In genomic region chr1:51915576-51916156, GRCm38 (mm10) we compare ENCODE assay signal across 8 mouse cellular contexts. TPM values are rescaled to one million over a fixed set of nuclear protein-coding genes. Genes with fewer than 3 reads are reported as not detected.
DNase-seq lines count a peak whose midpoint lies in the region; ATAC-seq and TF ChIP-seq lines count a peak whose summit lies in the region.

Gene Myo1b, minus strand, starts transcription at chr1:51916071.

- peak; percentile 38 for TF ChIP-seq CTCF in left cerebral cortex, adult 2 months (IDR thresholded peaks at IDR 0.05)
- TF ChIP-seq CTCF in thymus, adult 2 months (IDR thresholded peaks at IDR 0.05; ENCODE audit: borderline replicate concordance, control insufficient read depth, extremely low read depth, insufficient read depth, low read length, poor library complexity), result no peak

- no peak for TF ChIP-seq POLR2A in thymus, adult 2 months (IDR thresholded peaks at IDR 0.05; ENCODE audit: control insufficient read depth, extremely low read depth, insufficient read depth, low read length, poor library complexity)

- peak within 1 kb of the TSS; percentile 80 for H3K27ac ChIP-seq in left cerebral cortex, adult 2 months
- H3K27ac ChIP-seq in embryonic facial prominence, embryonic 11.5 days (replicated peaks; ENCODE audit: low read depth, low read length), result peak within 1 kb of the TSS; percentile 97
- peak within 1 kb of the TSS; percentile 79 for H3K27ac ChIP-seq in heart, embryonic 11.5 days (ENCODE audit: low read depth, low read length)
- peak within 1 kb of the TSS; percentile 94 for H3K27ac ChIP-seq in kidney, embryonic 14.5 days (ENCODE audit: low read depth, low read length)
- peak within 1 kb of the TSS; percentile 33; the same call in 1 of the 2 replicates for H3K27ac ChIP-seq in liver, embryonic 15.5 days (replicated peaks)
- H3K27ac ChIP-seq in neural tube, embryonic 12.5 days, result peak within 1 kb of the TSS; percentile 89
- no peak within 1 kb of the TSS for H3K27ac ChIP-seq in thymus, adult 2 months (ENCODE audit: control insufficient read depth, insufficient read depth, low read length)

- under 1% methylated on average over 76 of the region's 79 CpGs for WGBS in embryonic facial prominence, embryonic 11.5 days
- WGBS in heart, embryonic 11.5 days (ENCODE audit: insufficient replicate concordance), result 0% methylated on average over 59 of the region's 79 CpGs
- WGBS in kidney, embryonic 14.5 days, result under 1% methylated on average over 75 of the region's 79 CpGs
- under 1% methylated on average over 79 of the region's 79 CpGs for WGBS in liver, embryonic 15.5 days (ENCODE audit: insufficient replicate concordance)
- WGBS in neural tube, embryonic 12.5 days, result under 1% methylated on average over 74 of the region's 79 CpGs
- 1% methylated on average over 72 of the region's 79 CpGs for WGBS in thymus, adult 2 months

- ATAC-seq in embryonic facial prominence, embryonic 11.5 days (replicated peaks; ENCODE audit: insufficient number of reproducible peaks, low FRiP score, low TSS enrichment, low read depth), result peak; percentile 82
- peak; percentile 72 for ATAC-seq in heart, embryonic 11.5 days (replicated peaks; ENCODE audit: insufficient number of reproducible peaks, low FRiP score, low TSS enrichment)
- peak; percentile 89 for ATAC-seq in kidney, embryonic 14.5 days (ENCODE audit: low FRiP score, low TSS enrichment)
- ATAC-seq in liver, embryonic 15.5 days (ENCODE audit: insufficient read depth), result peak; percentile 75
- ATAC-seq in neural tube, embryonic 12.5 days (ENCODE audit: low FRiP score, low read depth), result peak; percentile 82

- intact Hi-C loops in left cerebral cortex, adult 2 months (cut with DNase I), result no loop called here

- peak within 1 kb of the TSS; percentile 99 for H3K9ac ChIP-seq in embryonic facial prominence, embryonic 11.5 days (replicated peaks; ENCODE audit: low read length)
- H3K9ac ChIP-seq in heart, embryonic 11.5 days (ENCODE audit: low read depth, low read length), result peak within 1 kb of the TSS; percentile 86
- peak within 1 kb of the TSS; percentile 95 for H3K9ac ChIP-seq in kidney, embryonic 14.5 days (ENCODE audit: low read depth, low read length)
- H3K9ac ChIP-seq in liver, embryonic 15.5 days, result peak within 1 kb of the TSS; percentile 56
- H3K9ac ChIP-seq in neural tube, embryonic 12.5 days, result peak within 1 kb of the TSS; percentile 95

- H3K36me3 ChIP-seq in embryonic facial prominence, embryonic 11.5 days (replicated peaks; ENCODE audit: control insufficient read depth, insufficient read depth, low read depth, low read length), result no peaks in the 10 kb centered on the region
- no peaks in the 10 kb centered on the region for H3K36me3 ChIP-seq in heart, embryonic 11.5 days (ENCODE audit: control insufficient read depth, insufficient read depth, low read length)
- H3K36me3 ChIP-seq in kidney, embryonic 14.5 days (ENCODE audit: control insufficient read depth, insufficient read depth, low read length), result no peaks in the 10 kb centered on the region
- no peaks in the 10 kb centered on the region for H3K36me3 ChIP-seq in liver, embryonic 15.5 days (replicated peaks)
- H3K36me3 ChIP-seq in neural tube, embryonic 12.5 days, result no peaks in the 10 kb centered on the region
- no peaks in the 10 kb centered on the region for H3K36me3 ChIP-seq in thymus, adult 2 months (ENCODE audit: control insufficient read depth, insufficient read depth, low read length)

- DNase-seq in left cerebral cortex, adult 2 months (ENCODE audit: extremely low spot score in 1 of 2, low spot score in 2 of 2), result peak; percentile 42 to 49
- no peak for DNase-seq in left cerebral cortex, adult 11 months (ENCODE audit: low spot score)
- peak; percentile 75 for DNase-seq in embryonic facial prominence, embryonic 11.5 days (ENCODE audit: low spot score)
- DNase-seq in thymus, adult 2 months, result peak; percentile 27

- H3K27me3 ChIP-seq in embryonic facial prominence, embryonic 11.5 days (ENCODE audit: control insufficient read depth, insufficient read depth, low read length), result no peaks in the 10 kb centered on the region
- H3K27me3 ChIP-seq in heart, embryonic 11.5 days (ENCODE audit: control insufficient read depth, insufficient read depth, low read length), result no peaks in the 10 kb centered on the region
- no peaks in the 10 kb centered on the region for H3K27me3 ChIP-seq in kidney, embryonic 14.5 days (ENCODE audit: control insufficient read depth, insufficient read depth, low read length)
- peaks cover 28% of the 10 kb centered on the region for H3K27me3 ChIP-seq in liver, embryonic 15.5 days
- no peaks in the 10 kb centered on the region for H3K27me3 ChIP-seq in neural tube, embryonic 12.5 days (replicated peaks)
- H3K27me3 ChIP-seq in thymus, adult 2 months (ENCODE audit: control insufficient read depth, insufficient read depth, low read length), result no peaks in the 10 kb centered on the region; the same call in 1 of the 2 replicates

- no peaks in the 10 kb centered on the region for H3K9me3 ChIP-seq in embryonic facial prominence, embryonic 11.5 days (replicated peaks; ENCODE audit: control insufficient read depth, low read length)
- no peaks in the 10 kb centered on the region for H3K9me3 ChIP-seq in heart, embryonic 11.5 days (replicated peaks; ENCODE audit: control insufficient read depth, low read length)
- no peaks in the 10 kb centered on the region for H3K9me3 ChIP-seq in kidney, embryonic 14.5 days (ENCODE audit: control insufficient read depth, low read length)
- no peaks in the 10 kb centered on the region for H3K9me3 ChIP-seq in liver, embryonic 15.5 days (replicated peaks)
- no peaks in the 10 kb centered on the region for H3K9me3 ChIP-seq in neural tube, embryonic 12.5 days

- H3K4me1 ChIP-seq in embryonic facial prominence, embryonic 11.5 days (ENCODE audit: control insufficient read depth, insufficient read depth, low read length), result no peaks in the 10 kb centered on the region; the same call in 1 of the 2 replicates
- peaks cover 13% of the 10 kb centered on the region for H3K4me1 ChIP-seq in heart, embryonic 11.5 days (ENCODE audit: control insufficient read depth, insufficient read depth, low read length)
- peaks cover 23% of the 10 kb centered on the region for H3K4me1 ChIP-seq in kidney, embryonic 14.5 days (ENCODE audit: control insufficient read depth, insufficient read depth, low read length)
- 0 out of 2 replicates have a peak, but pooled peaks cover 8% of the 10 kb centered on the region for H3K4me1 ChIP-seq in liver, embryonic 15.5 days (replicated peaks)
- peaks cover 23% of the 10 kb centered on the region for H3K4me1 ChIP-seq in neural tube, embryonic 12.5 days
- no peaks in the 10 kb centered on the region; the same call in 1 of the 2 replicates for H3K4me1 ChIP-seq in thymus, adult 2 months (replicated peaks; ENCODE audit: control insufficient read depth, insufficient read depth, low read length)

- peak within 1 kb of the TSS; percentile 77 for H3K4me3 ChIP-seq in left cerebral cortex, adult 2 months
- H3K4me3 ChIP-seq in embryonic facial prominence, embryonic 11.5 days (ENCODE audit: low read depth, low read length), result peak within 1 kb of the TSS; percentile 94
- H3K4me3 ChIP-seq in heart, embryonic 11.5 days (ENCODE audit: low read depth, low read length), result peak within 1 kb of the TSS; percentile 80
- H3K4me3 ChIP-seq in kidney, embryonic 14.5 days (ENCODE audit: low read length), result peak within 1 kb of the TSS; percentile 87
- H3K4me3 ChIP-seq in liver, embryonic 15.5 days (replicated peaks), result peak within 1 kb of the TSS; percentile 61
- peak within 1 kb of the TSS; percentile 71 for H3K4me3 ChIP-seq in neural tube, embryonic 12.5 days
- peak within 1 kb of the TSS; percentile 34 for H3K4me3 ChIP-seq in thymus, adult 2 months (ENCODE audit: control insufficient read depth, insufficient read depth, low read length)

- peak within 1 kb of the TSS; percentile 66 for H3K4me2 ChIP-seq in embryonic facial prominence, embryonic 11.5 days (ENCODE audit: low read depth, low read length)
- peak within 1 kb of the TSS; percentile 67 for H3K4me2 ChIP-seq in heart, embryonic 11.5 days
- H3K4me2 ChIP-seq in kidney, embryonic 14.5 days (replicated peaks; ENCODE audit: low read depth, low read length), result peak within 1 kb of the TSS; percentile 52
- H3K4me2 ChIP-seq in liver, embryonic 15.5 days, result peak within 1 kb of the TSS; percentile 59
- H3K4me2 ChIP-seq in neural tube, embryonic 12.5 days (replicated peaks), result peak within 1 kb of the TSS; percentile 69

RNA-seq across cellular contexts. Expression of gene Myo1b, which starts in this region (rescaled TPM):
- 10 to 100 TPM; 35.6 to 37.0 TPM for total RNA-seq in left cerebral cortex, adult 2 months (2021)
- 114 TPM in 2 replicates for polyA plus RNA-seq in embryonic facial prominence, embryonic 11.5 days (2014; fragmentation: Nextera tagmentation; extraction: Ambion mirVana)
- polyA plus RNA-seq in heart, embryonic 11.5 days (2014; fragmentation: Nextera tagmentation; extraction: Ambion mirVana), result 39.1 and 51.8 TPM in 2 replicates
- 54.4 and 88.8 TPM in 2 replicates for polyA plus RNA-seq in kidney, embryonic 14.5 days (2014; fragmentation: Nextera tagmentation; extraction: Ambion mirVana)
- polyA plus RNA-seq in liver, embryonic 15.5 days (2015; fragmentation: Nextera tagmentation; extraction: Ambion mirVana), result 8.1 and 8.2 TPM in 2 replicates
- 119 and 128 TPM in 2 replicates for polyA plus RNA-seq in neural tube, embryonic 12.5 days (2016; fragmentation: Nextera tagmentation; extraction: Ambion mirVana)
- 2.2 and 3.3 TPM in 2 replicates for polyA plus RNA-seq in thymus, adult 2 months (2012; rRNA removed)

Comparison
In these comparisons a context has a peak if more than half of its experiments do, and no peak if none do; other contexts are left out.
1. H3K4me3 ChIP-seq: peak in every context shown above with its lines; median percentile 94 in embryonic facial prominence, embryonic 11.5 days; 87 in kidney, embryonic 14.5 days; 80 in heart, embryonic 11.5 days; 77 in left cerebral cortex, adult 2 months; 71 in neural tube, embryonic 12.5 days; 61 in liver, embryonic 15.5 days; 34 in thymus, adult 2 months.